Mouse (Mus musculus): ENCODE data around the gene Junb.

GRCm38 (mm10) chr8:84976031-84976762, 2.3 kb downstream of the Junb start:
- no peak for TF ChIP-seq CTCF (IDR thresholded peaks at IDR 0.05; ENCODE audit: low read depth, low read length)
- TF ChIP-seq POLR2A (IDR thresholded peaks at IDR 0.05; ENCODE audit: insufficient read depth, low read length) = no peak
- peak; percentile 74 for TF ChIP-seq EP300 (IDR thresholded peaks at IDR 0.05; ENCODE audit: insufficient read depth, low read depth, low read length)

Measured in ES-Bruce4 (cell line).